Mouse (Mus musculus) hindbrain, postnatal 0 days (tissue): ENCODE measurements at regions not wholly inside any gene's neighbourhood (a gene's known extent, or its start where the extent isn't known, plus 50 kb on each side); places are given as distances from the start of the nearest gene placed in this dataset.

Experiments used
- ATAC-seq: fragments of 200-750 bp; cut with Nextera tagmentation; 2 replicates; pipeline ENCODE4 v1.8.0; 2017; ENCODE audit warnings: mild to moderate bottlenecking, moderate TSS enrichment, moderate library complexity
- DNase-seq: peaks from one replicate; pipeline ENCODE4 v3.0.0-alpha.2; 2015; ENCODE audit warnings: low spot score
- H3K27ac ChIP-seq: fragments of 300-500 bp; sonication (generic); 2 replicates; pipeline ENCODE4 v1.5.1; 2014; ENCODE audit warnings: mild to moderate bottlenecking
- H3K27me3 ChIP-seq: fragments of 300-500 bp; sonication (generic); 2 replicates; pipeline ENCODE4 v1.6.1; 2014; ENCODE audit warnings: low read length, mixed read lengths; ENCODE audit not compliant: insufficient read depth
- H3K36me3 ChIP-seq: fragments of 300-500 bp; sonication (generic); 2 replicates; pipeline ENCODE4 v1.6.1; 2014; ENCODE audit warnings: low read length, mixed read lengths; ENCODE audit not compliant: insufficient read depth
- H3K4me1 ChIP-seq: fragments of 300-500 bp; sonication (generic); 2 replicates; pipeline ENCODE4 v1.6.1; 2014; ENCODE audit warnings: antibody characterized with exemption, low read length, mixed read lengths; ENCODE audit not compliant: insufficient read depth
- H3K4me2 ChIP-seq: fragments of 300-500 bp; sonication (generic); 2 replicates; pipeline ENCODE4 v1.6.1; 2014; ENCODE audit warnings: low read depth, mild to moderate bottlenecking, low read length, moderate library complexity, mixed read lengths
- H3K4me3 ChIP-seq: fragments of 300-500 bp; sonication (generic); 2 replicates; pipeline ENCODE4 v1.5.1; 2014; ENCODE audit warnings: low read length
- H3K9ac ChIP-seq: fragments of 300-500 bp; sonication (generic); replicated peaks from 2 replicates; pipeline ENCODE4 v1.6.1; 2014; ENCODE audit warnings: mild to moderate bottlenecking, low read length, moderate library complexity, mixed read lengths
- H3K9me3 ChIP-seq: fragments of 300-500 bp; sonication (generic); 2 replicates; pipeline ENCODE4 v1.6.1; 2016; ENCODE audit warnings: low read length, mixed read lengths
- CTCF ChIP-seq: IDR thresholded peaks from 2 replicates; pipeline ENCODE4 v1.5.1; 2016; ENCODE audit warnings: antibody characterized with exemption, control low read depth, low read depth
- WGBS: fragments of 180-500 bp; shearing (Covaris S2); extraction: QIAGEN DNeasy Blood & Tissue Kit; methylation state at CpG from one replicate; pipeline ENCODE4 v1.1.7; 2014; 5-methylcytosine and 5-hydroxymethylcytosine counted together

GRCm38 (mm10) chr3:133999965-134000364 is 236.3 kb upstream of the Cxxc4 start:
- Histone ChIP-seq H3K9me3 (no peaks in the 10 kb centered on the region), H3K4me3 (no peak overlapping the region), H3K36me3 (no peaks in the 10 kb centered on the region), H3K4me2 (no peak overlapping the region), H3K9ac (no peak overlapping the region), H3K27ac (no peak overlapping the region), H3K4me1 (no peaks in the 10 kb centered on the region), H3K27me3 (no peaks in the 10 kb centered on the region)
- no peak for TF ChIP-seq CTCF
- DNase-seq, result no peak
- 85% methylated on average over 8 of the region's 8 CpGs for WGBS
- ATAC-seq, result no peak

- Histone ChIP-seq H3K4me1 (no peaks in the 10 kb centered on the region), H3K4me3 (no peak overlapping the region), H3K27ac (no peak overlapping the region), H3K9me3 (no peaks in the 10 kb centered on the region), H3K27me3 (no peaks in the 10 kb centered on the region), H3K4me2 (no peak overlapping the region), H3K9ac (no peak overlapping the region), H3K36me3 (no peaks in the 10 kb centered on the region)
- ATAC-seq (no peak), DNase-seq (no peak)
- 81% methylated on average over 1 of the region's 1 CpGs for WGBS
- no peak for TF ChIP-seq CTCF
Observed at GRCm38 (mm10) chr3:134000595-134000994, 235.7 kb upstream of the Cxxc4 start.

GRCm38 (mm10) chr3:134014805-134015204 is 221.5 kb upstream of the Cxxc4 start:
- 48% methylated on average over 2 of the region's 2 CpGs for WGBS
- H3K4me3 ChIP-seq, result no peak overlapping the region
- no peak for TF ChIP-seq CTCF
- no peaks in the 10 kb centered on the region for H3K27me3 ChIP-seq
- H3K4me1 ChIP-seq, result no peaks in the 10 kb centered on the region
- no peaks in the 10 kb centered on the region for H3K36me3 ChIP-seq
- H3K4me2 ChIP-seq, result no peak overlapping the region
- H3K9ac ChIP-seq, result no peak overlapping the region
- no peak overlapping the region for H3K27ac ChIP-seq
- H3K9me3 ChIP-seq, result no peaks in the 10 kb centered on the region
- DNase-seq (peak; percentile 3), ATAC-seq (peak; percentile 43; the same call in 1 of the 2 replicates)

- Histone ChIP-seq H3K36me3 (no peaks in the 10 kb centered on the region), H3K27ac (no peak overlapping the region), H3K9me3 (no peaks in the 10 kb centered on the region), H3K9ac (no peak overlapping the region), H3K4me1 (no peaks in the 10 kb centered on the region), H3K4me3 (no peak overlapping the region), H3K27me3 (no peaks in the 10 kb centered on the region), H3K4me2 (no peak overlapping the region)
- WGBS, result 87% methylated on average over 3 of the region's 3 CpGs
- ATAC-seq, result no peak
- TF ChIP-seq CTCF, result no peak
- DNase-seq, result no peak
Observed at GRCm38 (mm10) chr3:134015412-134015811, 220.9 kb upstream of the Cxxc4 start.

GRCm38 (mm10) chr3:134033862-134034261 is 202.4 kb upstream of the Cxxc4 start:
- DNase-seq (no peak), ATAC-seq (no peak)
- H3K9me3 ChIP-seq, result no peaks in the 10 kb centered on the region
- no peaks in the 10 kb centered on the region for H3K36me3 ChIP-seq
- H3K4me1 ChIP-seq, result no peaks in the 10 kb centered on the region
- H3K4me3 ChIP-seq, result no peak overlapping the region
- WGBS, result 73% methylated on average over 5 of the region's 5 CpGs
- no peak overlapping the region for H3K4me2 ChIP-seq
- H3K27ac ChIP-seq, result no peak overlapping the region
- no peak for TF ChIP-seq CTCF
- no peaks in the 10 kb centered on the region for H3K27me3 ChIP-seq
- no peak overlapping the region for H3K9ac ChIP-seq

- 94% methylated on average over 6 of the region's 6 CpGs for WGBS
- no peak for DNase-seq
Observed at GRCm38 (mm10) chr3:134036310-134036934, 199.9 kb upstream of the Cxxc4 start.

GRCm38 (mm10) chr3:134050649-134051048 is 185.6 kb upstream of the Cxxc4 start:
- H3K4me3 ChIP-seq, result no peak overlapping the region
- no peaks in the 10 kb centered on the region for H3K9me3 ChIP-seq
- H3K9ac ChIP-seq, result no peak overlapping the region
- DNase-seq (no peak), ATAC-seq (no peak)
- TF ChIP-seq CTCF, result no peak
- H3K27ac ChIP-seq, result no peak overlapping the region
- H3K36me3 ChIP-seq, result no peaks in the 10 kb centered on the region
- no peak overlapping the region for H3K4me2 ChIP-seq
- no peaks in the 10 kb centered on the region for H3K27me3 ChIP-seq
- H3K4me1 ChIP-seq, result no peaks in the 10 kb centered on the region

More at GRCm38 (mm10) chr3:134036310-134036934, 199.9 kb upstream of the Cxxc4 start:
- Histone ChIP-seq H3K4me3 (no peak overlapping the region), H3K9me3 (no peaks in the 10 kb centered on the region), H3K4me2 (no peak overlapping the region), H3K4me1 (no peaks in the 10 kb centered on the region), H3K36me3 (no peaks in the 10 kb centered on the region), H3K27ac (no peak overlapping the region), H3K27me3 (no peaks in the 10 kb centered on the region), H3K9ac (no peak overlapping the region)
- no peak for ATAC-seq
- TF ChIP-seq CTCF, result no peak
